Mouse (Mus musculus) urinary bladder, adult 2 months (tissue): Measurements from ENCODE around the gene Gm10670. TPM values are rescaled to one million over a fixed set of nuclear protein-coding genes. Genes with fewer than 3 reads are reported as not detected.
"Not testable (repeated sequence)": the region's sequence is repeated elsewhere in the genome, so short reads cannot be mapped to it uniquely, and the experiment has no call there.

Experiments used
- DNase-seq: peaks from one replicate; pipeline ENCODE4 v3.0.0; 2022; ENCODE audit warnings: low spot score
- polyA plus RNA-seq: library from polyadenylated mRNA; depleted of rRNA; stranded (reverse); fragments of >200 nt; gene quantifications from 2 replicates; pipeline ENCODE4 v1.2.3, GENCODE M21; 2012; rRNA removed

The Gm10670 gene
- polyA plus RNA-seq = not detected in 2 replicates

GRCm38 (mm10) chr7:20474825-20475224 lies at the start of gene Gm10670:
Gene Gm10670, minus strand, starts transcription at chr7:20474925.
- not testable (repeated sequence) for DNase-seq

- not testable (repeated sequence) for DNase-seq
These were observed 35.7 kb upstream of the Gm10670 start, which contains the start of gene Vmn1r103 for GRCm38 (mm10) chr7:20510434-20510833. Gene Vmn1r103, minus strand, starts transcription at chr7:20510534.

GRCm38 (mm10) chr7:20442493-20442892 lies 32.2 kb downstream of the Gm10670 start, which contains the start of gene Vmn1r101:
Gene Vmn1r101, minus strand, starts transcription at chr7:20442593.
- not testable (repeated sequence) for DNase-seq

Other genes with a start within 250 kb of the Gm10670 start
- gene Gm4498, start 241.1 kb downstream of the Gm10670 start, polyA plus RNA-seq = not detected in 2 replicates
- not detected in 2 replicates for gene Gm5890, start 212.1 kb downstream of the Gm10670 start, polyA plus RNA-seq
- gene Gm4133, start 140.9 kb downstream of the Gm10670 start, polyA plus RNA-seq = not detected in 2 replicates
- gene Gm5728, start 99.5 kb downstream of the Gm10670 start, polyA plus RNA-seq = not detected in 2 replicates
- gene Vmn1r100, start 57.0 kb downstream of the Gm10670 start, polyA plus RNA-seq = not detected in 2 replicates
- gene Vmn1r101, start 32.3 kb downstream of the Gm10670 start, polyA plus RNA-seq = not detected in 2 replicates
- gene Vmn1r103, start 35.6 kb upstream of the Gm10670 start, polyA plus RNA-seq = not detected in 2 replicates
- not detected in 2 replicates for gene Vmn1r104, start 58.9 kb upstream of the Gm10670 start, polyA plus RNA-seq
- not detected in 2 replicates for gene Gm5726, start 70.8 kb upstream of the Gm10670 start, polyA plus RNA-seq
- not detected in 2 replicates for gene Gm4141, start 101.3 kb upstream of the Gm10670 start, polyA plus RNA-seq
- gene Gm4513, start 124.1 kb upstream of the Gm10670 start, polyA plus RNA-seq = not detected in 2 replicates
- not detected in 2 replicates for gene Vmn1r107, start 194.0 kb upstream of the Gm10670 start, polyA plus RNA-seq
- gene Vmn1r111, start 228.3 kb upstream of the Gm10670 start, polyA plus RNA-seq = not detected in 2 replicates